Mouse (Mus musculus) regulatory T cell (primary cell): ENCODE results near the gene Ccdc138.

Source experiments
- in situ Hi-C: fragments of 300-600 bp; cut with MboI, MseI; formaldehyde crosslinking; loops from one replicate; pipeline ENCODE4 v1.15.1; 2025; ENCODE audit warnings: high pct_unique_total_duplicates

Ccdc138 gene

GRCm38 (mm10) chr10:58560521-58560920 is 62.8 kb downstream of the Ccdc138 start:
- in situ Hi-C loops: no loop called here

DNA sequence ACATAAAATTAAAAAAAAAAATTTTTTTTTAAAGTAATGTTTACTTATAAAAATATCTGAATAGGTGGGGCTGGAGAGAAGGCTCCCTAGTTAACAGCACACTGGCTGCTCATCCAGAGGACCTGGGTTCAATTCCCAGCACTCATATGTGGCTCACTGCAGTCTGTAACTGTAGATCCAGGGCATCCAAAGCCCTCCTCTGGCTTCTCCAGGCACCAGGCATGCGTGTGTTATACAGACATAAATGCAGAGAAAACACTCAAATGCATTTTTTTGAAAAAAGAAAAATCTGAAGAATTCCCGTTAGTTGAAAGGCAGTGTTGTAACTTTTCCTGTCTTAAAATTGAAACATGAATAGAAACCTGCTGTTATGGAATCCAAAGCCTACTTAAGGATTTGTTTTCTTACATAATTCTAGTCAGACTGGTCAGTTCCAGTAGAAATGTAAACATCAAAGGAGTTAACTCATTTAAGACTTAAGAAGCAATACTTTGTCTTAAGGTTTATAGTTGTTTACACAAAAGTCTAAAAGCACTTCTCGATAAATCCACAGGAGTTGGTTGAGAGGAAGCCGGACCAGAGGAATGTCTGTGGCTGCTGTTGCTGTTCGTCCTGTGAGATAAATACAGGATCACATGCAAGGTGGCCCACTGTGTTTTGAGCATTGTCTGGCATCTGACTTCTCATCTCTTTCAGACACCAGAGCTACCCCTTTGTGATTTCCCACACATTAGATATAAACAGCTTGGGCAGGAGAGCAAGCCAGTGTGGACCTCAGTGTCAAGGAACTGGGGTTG is 87.9 kb downstream of the Ccdc138 start:
- in situ Hi-C loops: no loop called here

DNA sequence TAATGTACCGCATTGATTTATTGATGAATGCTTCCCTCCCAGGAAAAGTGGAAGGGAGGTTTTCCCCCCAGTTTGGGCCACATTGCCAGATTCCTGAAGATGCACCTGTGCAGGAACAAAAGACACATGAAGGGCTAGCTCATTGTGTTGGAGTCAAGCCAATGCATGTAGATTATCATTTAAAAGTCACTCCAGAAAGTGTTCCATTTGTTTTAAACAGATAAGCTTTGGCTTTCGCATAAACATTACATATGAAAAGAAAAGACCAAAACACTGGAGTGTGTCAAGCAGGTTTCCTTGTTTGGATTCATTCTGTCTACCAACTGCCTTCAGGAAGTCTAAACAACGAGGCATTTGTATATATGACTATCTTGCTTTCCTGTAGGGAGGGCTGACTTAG is 96.7 kb downstream of the Ccdc138 start:
- in situ Hi-C loops: no loop called here

DNA sequence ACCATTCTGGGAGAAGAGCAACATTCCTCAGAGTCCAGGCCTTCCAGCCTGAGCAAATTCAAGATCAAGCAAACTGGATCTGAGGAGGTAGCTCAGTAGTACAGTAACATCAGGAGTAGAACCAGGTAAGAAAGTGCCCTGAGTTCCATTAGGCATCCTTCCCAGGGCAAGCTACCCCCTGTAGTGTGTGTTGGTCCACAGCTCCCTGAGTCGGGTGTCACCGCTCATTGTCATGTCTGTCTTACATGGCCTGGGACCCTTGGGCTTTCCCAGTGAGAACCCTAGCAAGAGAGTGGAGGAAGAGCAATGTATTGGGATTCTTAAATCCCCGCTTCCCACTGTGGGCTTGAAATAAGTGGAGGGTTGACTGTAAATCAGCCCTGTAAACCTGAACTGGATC is 97.4 kb downstream of the Ccdc138 start:
- in situ Hi-C loops: no loop called here

GRCm38 (mm10) chr10:58595821-58596220 is 98.1 kb downstream of the Ccdc138 start:
- in situ Hi-C loops: no loop called here

GRCm38 (mm10) chr10:58600151-58600550 is 102.4 kb downstream of the Ccdc138 start:
- in situ Hi-C loops: no loop called here

DNA sequence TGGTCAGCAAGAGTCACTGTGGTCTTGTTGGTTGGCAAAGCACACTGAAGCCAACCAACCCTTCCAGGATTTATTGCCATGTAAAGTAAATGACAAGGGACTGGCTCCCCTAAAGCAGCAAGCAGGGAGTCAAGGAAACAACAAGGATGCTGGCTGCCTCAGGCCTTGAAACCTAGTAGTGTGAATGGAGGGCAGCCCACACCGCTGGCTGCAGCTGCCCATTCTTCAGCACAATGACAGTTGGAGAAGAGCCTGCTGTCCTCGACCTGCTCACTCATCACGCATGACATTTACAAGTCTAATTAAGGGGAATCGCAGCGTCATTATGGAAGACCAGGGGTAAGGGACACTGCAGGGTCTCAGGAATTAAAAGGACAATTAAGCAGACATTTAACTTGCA is 103.2 kb downstream of the Ccdc138 start:
- in situ Hi-C loops: no loop called here

- in situ Hi-C loops: no loop called here
These were observed 103.7 kb downstream of the Ccdc138 start for GRCm38 (mm10) chr10:58601431-58601901.

GRCm38 (mm10) chr10:58601946-58602345 is 104.2 kb downstream of the Ccdc138 start:
- in situ Hi-C loops: no loop called here

DNA sequence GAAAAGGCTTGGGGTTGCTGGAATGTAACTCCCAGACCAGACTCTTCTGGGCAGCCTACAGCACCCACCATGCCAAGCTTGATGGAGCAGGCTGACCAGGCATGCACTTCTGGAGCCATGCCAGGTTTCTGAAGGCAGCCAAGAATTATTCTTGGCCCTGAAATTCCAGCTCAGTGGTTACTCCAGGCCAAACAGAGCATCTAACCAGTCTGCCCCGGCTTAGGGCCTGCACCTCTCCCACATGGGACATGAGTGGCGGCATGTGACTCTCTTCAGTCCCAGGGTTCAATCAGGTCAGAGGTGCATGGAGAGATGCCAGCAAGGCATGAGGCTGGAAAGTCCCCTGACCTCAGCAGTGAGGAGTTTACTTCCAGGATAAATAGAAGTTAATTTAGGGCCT is 107.0 kb downstream of the Ccdc138 start:
- in situ Hi-C loops: no loop called here

DNA sequence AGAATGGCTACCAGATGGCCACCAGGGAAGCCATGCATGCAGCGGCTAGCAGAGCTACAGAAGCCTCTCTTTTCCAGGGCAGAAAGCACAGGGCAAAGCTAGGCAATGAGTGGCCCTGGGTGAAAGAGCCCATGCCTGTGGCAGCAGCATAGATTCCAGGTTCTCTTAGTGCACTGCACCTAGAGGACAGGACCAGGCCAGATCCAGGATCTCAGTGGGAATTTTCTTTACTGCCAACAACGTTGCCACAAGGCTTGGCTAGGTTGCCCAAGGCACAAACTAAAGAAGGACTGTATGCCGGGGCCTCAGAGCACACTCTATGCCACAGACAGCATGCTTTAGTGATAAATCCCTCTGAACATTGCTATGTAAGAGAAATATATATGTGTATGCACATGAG is 108.6 kb downstream of the Ccdc138 start:
- in situ Hi-C loops: no loop called here

DNA sequence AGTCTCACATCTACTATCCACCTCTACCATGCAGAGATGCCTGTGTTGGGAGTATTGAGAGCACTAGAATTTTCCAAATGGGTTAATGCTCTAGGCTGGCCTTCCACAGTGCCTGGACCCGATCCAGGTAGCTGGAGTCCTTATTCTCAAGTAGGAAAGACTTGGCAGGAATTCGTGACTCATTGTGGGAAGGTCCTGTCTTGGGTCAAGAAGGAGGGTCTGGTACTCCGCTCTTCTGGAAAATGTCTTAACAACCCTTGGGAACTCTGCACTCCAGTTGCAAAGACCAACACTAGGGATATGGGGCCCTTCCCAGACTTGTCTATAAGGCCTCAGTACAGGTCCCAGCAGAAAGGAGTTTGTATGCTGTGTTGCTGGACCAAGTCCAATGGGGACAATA is 111.1 kb downstream of the Ccdc138 start:
- in situ Hi-C loops: no loop called here

DNA sequence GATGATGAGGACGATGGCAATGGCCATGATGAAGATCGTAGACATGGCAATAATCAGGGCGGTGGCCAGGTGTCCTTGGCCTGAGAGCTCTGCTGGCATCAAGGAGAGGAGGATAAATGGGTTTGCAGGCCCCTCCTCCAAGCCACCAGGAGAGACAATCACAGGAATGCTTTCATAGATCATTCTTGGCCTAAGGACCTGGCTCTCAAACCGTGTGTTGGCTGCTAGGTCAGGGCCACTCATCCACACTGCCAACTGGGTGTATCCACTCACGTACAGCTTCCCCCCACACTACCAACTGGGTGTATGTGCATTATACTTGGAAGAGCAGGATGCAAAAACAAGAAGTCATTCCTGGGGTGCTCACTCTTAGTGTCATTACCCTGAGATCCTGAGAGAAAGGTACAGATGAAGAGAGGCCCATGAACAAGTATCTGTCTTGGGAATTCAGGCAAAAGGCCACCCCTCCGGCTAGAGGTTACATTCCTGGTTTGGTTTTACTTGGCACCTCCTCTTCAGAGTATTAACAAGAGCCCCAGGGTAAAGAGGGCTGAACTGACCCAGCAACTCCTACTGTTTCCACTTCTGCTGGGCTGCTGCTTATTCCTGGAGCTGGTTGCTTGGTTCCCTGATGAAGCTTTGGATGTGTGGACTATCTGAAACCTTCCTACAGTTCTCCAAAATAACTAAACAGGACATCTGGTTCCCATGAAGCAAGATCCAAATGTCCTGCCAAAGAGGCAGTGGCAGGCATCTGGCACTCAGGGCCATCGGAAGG is 112.9 kb downstream of the Ccdc138 start:
- in situ Hi-C loops: no loop called here

DNA sequence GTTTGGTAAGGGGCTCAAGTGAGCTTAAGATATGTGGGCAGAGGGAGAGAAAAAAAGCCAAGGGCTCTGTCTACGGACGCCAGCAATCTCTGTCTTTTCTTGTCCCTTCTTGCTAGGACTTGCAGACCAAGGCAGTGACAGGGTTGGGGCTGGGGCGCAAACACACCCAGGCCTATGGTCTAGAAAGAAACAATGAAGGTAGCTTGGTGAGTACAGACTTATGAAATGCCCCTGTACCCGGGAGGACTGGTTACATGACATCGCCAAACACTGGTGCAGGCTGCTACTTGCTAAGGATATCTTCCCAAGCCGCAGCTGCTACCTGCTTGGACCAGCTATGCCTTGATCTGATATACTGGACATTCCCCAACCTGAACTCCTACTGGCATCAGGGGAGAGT is 116.9 kb downstream of the Ccdc138 start:
- in situ Hi-C loops: no loop called here

- in situ Hi-C loops: no loop called here
These were observed 118.8 kb downstream of the Ccdc138 start for GRCm38 (mm10) chr10:58616565-58616964.

DNA sequence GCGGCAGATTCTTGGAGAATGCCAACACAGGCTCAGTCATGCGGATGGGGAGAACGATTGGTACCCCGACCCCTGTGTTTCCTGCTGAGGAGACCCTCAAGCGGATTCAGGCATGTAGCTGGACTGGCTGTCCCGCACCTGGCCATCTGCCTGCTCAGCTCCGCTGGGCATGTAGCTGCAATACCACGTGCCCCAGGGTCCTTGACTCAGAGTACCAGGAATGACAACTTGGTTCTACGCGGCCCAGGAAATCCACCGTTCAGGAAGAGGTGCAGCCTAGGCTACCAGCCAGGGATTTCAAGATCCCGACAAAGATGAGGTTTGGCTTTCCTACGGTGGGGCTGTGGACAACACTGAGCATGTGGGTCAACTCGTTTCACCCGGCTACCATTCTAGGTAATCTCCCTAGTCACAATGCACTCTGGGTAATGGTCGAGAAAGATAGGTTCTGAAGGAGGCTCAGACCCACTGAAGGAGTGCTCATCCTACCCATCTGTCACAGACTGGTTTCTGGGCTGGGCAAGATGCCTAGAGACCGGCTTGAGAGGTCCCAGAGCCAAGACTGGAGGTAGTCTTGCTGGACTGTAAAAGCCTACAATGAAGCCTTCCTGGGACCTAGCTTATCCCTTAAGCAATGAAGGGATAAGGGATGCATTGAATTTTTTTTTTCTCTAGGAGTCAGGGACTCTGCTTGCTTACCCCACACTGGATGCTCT is 120.9 kb downstream of the Ccdc138 start:
- in situ Hi-C loops: no loop called here

DNA sequence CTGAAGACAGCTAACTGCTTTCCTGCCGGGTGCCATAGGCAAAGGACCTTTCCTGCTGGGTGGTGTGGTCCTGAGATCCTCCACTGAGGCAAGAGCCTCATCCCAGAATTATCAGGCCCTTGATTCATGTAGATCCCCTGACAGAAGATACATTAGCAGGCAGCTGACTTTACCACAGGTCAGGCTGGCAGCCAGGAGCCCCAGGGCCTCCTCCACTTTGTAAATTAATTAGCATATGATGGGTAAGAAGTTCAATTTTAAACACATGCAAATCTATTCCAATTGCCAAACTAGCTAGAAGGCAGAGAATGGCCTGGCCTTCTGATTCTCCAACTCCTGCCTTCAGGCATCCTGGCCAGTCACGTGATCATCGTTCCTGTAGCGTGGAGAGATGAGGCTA is 121.5 kb downstream of the Ccdc138 start:
- in situ Hi-C loops: no loop called here

- in situ Hi-C loops: loop anchor here (10.0 kb wide), 1 partner anchor 1190 kb away; no protein-coding TSS in a partner anchor
These were observed 127.3 kb downstream of the Ccdc138 start for GRCm38 (mm10) chr10:58624848-58625711.
